Mouse (Mus musculus): ENCODE data around the gene Trim3. TPM values are rescaled to one million over a fixed set of nuclear protein-coding genes. Genes with fewer than 3 reads are reported as not detected.

The Trim3 gene
- total and polyA plus RNA-seq, 3 experiments: 2.2 to 4.7 (median 3.5) TPM

DNA sequence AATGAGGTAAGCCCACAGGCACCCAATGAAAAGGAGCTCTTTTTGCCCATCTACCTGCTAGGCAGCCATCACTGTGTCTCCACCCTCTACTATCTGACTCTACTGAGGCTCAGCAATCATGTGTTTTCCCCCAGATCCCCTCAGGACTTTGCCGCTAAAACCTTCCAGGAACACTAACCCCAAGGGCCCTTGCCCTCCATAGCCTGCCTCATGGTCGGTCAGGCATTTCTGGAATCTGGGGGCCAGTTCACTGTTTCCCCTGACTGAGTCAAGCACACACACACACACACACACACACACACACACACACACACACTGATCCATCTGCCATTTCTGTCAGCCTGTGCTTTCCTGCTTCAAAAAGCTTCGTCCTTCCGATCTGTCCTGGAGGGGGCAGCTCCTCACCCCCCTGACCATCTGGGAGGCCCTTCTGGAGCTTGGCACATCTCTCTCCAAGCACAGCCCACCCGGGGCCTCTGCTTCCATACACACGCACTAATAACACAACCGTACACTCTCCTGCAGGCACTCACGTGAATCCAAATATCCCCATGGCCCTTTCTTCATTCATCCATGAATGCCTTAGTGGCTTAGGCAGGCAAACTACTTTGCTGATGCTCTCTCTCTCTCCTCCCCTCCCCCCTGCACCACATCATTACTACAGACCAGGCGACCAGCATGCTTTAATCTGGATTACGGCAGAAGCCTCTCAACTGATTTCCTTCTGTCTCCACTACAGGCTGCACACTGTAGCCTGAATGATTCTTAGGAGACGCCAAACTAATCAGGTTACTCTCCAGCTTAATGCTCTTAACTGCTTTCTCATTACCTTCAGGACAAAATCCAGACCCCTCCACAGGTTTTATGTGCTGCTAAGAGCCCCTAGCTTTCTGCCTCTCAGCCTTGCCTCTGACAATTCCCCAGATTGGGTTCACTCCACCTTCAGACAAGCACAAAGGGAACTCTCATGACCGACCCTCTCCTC is 63.6 kb downstream of the Trim3 start:
- H3K4me2 ChIP-seq (ENCODE audit: insufficient read depth, low read depth, poor library complexity, severe bottlenecking): no peak overlapping the region
- H3K27ac ChIP-seq (ENCODE audit: insufficient read depth, low read depth): no peak overlapping the region
- H3K4me1 ChIP-seq (ENCODE audit: control insufficient read depth in 1 of 2, insufficient read depth in 2 of 2): peaks cover 6 to 10% of the 10 kb centered on the region in 2 experiments; a peak in 3 of 4 replicates
- TF ChIP-seq RCOR1 (conservative IDR thresholded peaks at IDR 0.05; ENCODE audit: low read depth, low read length) (no peak), RAD21 (IDR thresholded peaks at IDR 0.05; ENCODE audit: low read depth, low read length) (no peak), NRF1 (IDR thresholded peaks at IDR 0.05; ENCODE audit: low read depth, low read length) (no peak), CHD2 (IDR thresholded peaks at IDR 0.05; ENCODE audit: low read length) (no peak), BHLHE40 (IDR thresholded peaks at IDR 0.05; ENCODE audit: low read depth, low read length) (no peak), POLR2AphosphoS2 (IDR thresholded peaks at IDR 0.05; ENCODE audit: low read depth, low read length) (no peak), KAT2A (IDR thresholded peaks at IDR 0.05; ENCODE audit: insufficient replicate concordance, low read length) (no peak), POLR2A (IDR thresholded peaks at IDR 0.05; ENCODE audit: low read depth, low read length) (no peak), MAFK (IDR thresholded peaks at IDR 0.05; ENCODE audit: insufficient replicate concordance, low read length) (no peak)
- H3K9ac ChIP-seq (ENCODE audit: insufficient read depth, low read depth): no peak overlapping the region
- DNase-seq (ENCODE audit: extremely low read depth): no peak
- dilution Hi-C loops (cut with MboI; ENCODE audit: extremely low pct_ligation_motif_present, extremely low pct_unique_long_range_greater_than_20kb, low sequenced_read_pairs) (no loop called here), in situ Hi-C loops (cut with MboI; ENCODE audit: low pct_ligation_motif_present, low pct_unique_long_range_greater_than_20kb, low sequenced_read_pairs) (no loop called here)
- H3K36me3 ChIP-seq (replicated peaks in 1 of 2; ENCODE audit: control insufficient read depth in 1 of 2, insufficient read depth in 1 of 2, low read length in 1 of 2): no peaks in the 10 kb centered on the region
- no peaks in the 10 kb centered on the region for H3K79me2 ChIP-seq (replicated peaks; ENCODE audit: control insufficient read depth, extremely low read depth, insufficient read depth, poor library complexity, severe bottlenecking)
- H3K27me3 ChIP-seq (replicated peaks): peaks cover 3% of the 10 kb centered on the region
- H3K9me3 ChIP-seq (replicated peaks; ENCODE audit: low read length): no peaks in the 10 kb centered on the region
- no peak overlapping the region for H3K4me3 ChIP-seq (replicated peaks in 1 of 3; ENCODE audit: low read depth in 2 of 3, low read length in 2 of 3, poor library complexity in 1 of 3)

DNA sequence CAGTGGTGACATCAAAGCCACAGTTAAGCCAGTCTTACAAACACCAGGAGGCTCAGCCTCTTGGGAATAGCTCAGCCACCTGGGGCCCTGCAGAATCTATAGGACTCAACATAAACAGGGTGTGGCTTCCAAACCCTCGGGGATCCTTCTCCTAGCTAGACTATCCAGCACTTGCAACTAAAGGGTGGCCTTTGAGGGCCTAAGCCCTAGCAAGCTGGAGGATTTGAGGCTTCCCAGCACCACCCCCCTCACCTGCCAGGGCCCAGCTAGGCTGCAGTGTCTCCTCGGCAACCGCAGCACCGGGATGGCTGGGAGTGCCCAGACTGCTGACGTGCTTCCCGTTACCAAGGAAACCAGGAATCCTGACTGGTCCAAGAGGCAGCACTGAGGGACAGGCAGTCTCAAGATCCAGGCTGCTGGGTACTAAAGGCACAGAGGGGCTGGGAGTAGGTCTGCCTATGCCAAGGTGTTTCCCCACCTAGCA is 64.3 kb downstream of the Trim3 start:
- no peak for DNase-seq (ENCODE audit: extremely low read depth)
- Histone ChIP-seq H3K4me2 (ENCODE audit: insufficient read depth, low read depth, poor library complexity, severe bottlenecking) (no peak overlapping the region), H3K4me3 (replicated peaks in 1 of 3; ENCODE audit: low read depth in 2 of 3, low read length in 2 of 3, poor library complexity in 1 of 3) (no peak overlapping the region), H3K4me1 (ENCODE audit: control insufficient read depth in 1 of 2, insufficient read depth in 2 of 2) (peaks cover 6 to 10% of the 10 kb centered on the region in 2 experiments; a peak in 3 of 4 replicates), H3K36me3 (replicated peaks in 1 of 2; ENCODE audit: control insufficient read depth in 1 of 2, insufficient read depth in 1 of 2, low read length in 1 of 2) (no peaks in the 10 kb centered on the region), H3K27me3 (replicated peaks) (peaks cover 3% of the 10 kb centered on the region), H3K79me2 (replicated peaks; ENCODE audit: control insufficient read depth, extremely low read depth, insufficient read depth, poor library complexity, severe bottlenecking) (no peaks in the 10 kb centered on the region), H3K9ac (ENCODE audit: insufficient read depth, low read depth) (no peak overlapping the region), H3K9me3 (replicated peaks; ENCODE audit: low read length) (no peaks in the 10 kb centered on the region), H3K27ac (ENCODE audit: insufficient read depth, low read depth) (no peak overlapping the region)
- dilution Hi-C loops (cut with MboI; ENCODE audit: extremely low pct_ligation_motif_present, extremely low pct_unique_long_range_greater_than_20kb, low sequenced_read_pairs): no loop called here
- in situ Hi-C loops (cut with MboI; ENCODE audit: low pct_ligation_motif_present, low pct_unique_long_range_greater_than_20kb, low sequenced_read_pairs): no loop called here
- TF ChIP-seq POLR2AphosphoS2 (IDR thresholded peaks at IDR 0.05; ENCODE audit: low read depth, low read length): no peak
- no peak for TF ChIP-seq MYC (IDR thresholded peaks at IDR 0.05; ENCODE audit: low read depth, low read length)
- TF ChIP-seq ZNF384 (IDR thresholded peaks at IDR 0.05; ENCODE audit: low read depth, low read length): no peak
- no peak for TF ChIP-seq ZKSCAN1 (IDR thresholded peaks at IDR 0.05; ENCODE audit: borderline replicate concordance, low read depth, low read length)
